Mouse (Mus musculus) urinary bladder, postnatal 4 days (tissue): ENCODE measurements around the gene Zfp365.

Source experiments
- DNase-seq, 2 experiments: peaks; one replicate each; pipeline ENCODE4 v3.0.0; 2021 to 2022; ENCODE audit warnings: low spot score in 2 of 2

Gene Zfp365

DNA sequence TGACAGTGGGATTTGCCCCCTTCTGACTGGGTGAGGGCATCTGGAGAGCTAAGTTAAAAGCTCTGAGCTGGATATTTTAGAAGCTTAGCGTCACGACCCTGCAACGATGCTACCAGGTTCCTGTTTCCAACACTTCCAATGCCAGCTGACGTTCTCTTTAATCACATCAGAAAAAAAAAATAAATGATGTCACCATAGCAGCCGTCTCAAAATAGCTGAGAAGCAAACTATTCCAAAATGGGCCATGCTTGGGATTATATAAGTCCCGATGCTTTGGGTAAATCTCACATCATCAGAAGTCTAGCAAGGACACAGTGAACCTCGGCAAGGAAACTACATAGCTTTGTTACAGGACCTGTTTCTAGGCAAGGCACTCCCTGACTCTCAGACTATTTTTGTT is 9.1 kb downstream of the Zfp365 start:
- DNase-seq, result no peak

DNA sequence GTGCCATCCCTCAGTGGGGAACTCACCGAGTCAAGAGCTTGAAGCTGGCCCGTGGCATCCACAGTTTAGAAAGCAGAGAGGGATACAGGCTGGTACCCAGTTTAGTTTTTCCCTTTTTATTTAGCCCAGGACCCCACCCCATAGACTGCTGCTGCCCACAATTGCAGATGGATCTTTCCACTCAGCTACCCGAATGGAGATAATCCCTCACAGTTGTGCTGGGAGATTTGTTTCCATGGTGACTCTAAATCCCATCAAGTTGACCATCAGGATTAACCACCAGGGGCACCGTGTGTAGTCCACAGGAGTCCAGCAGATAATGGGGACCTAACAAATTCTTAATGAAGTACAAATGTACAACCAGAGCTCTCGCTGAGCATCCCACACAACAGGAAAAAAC is 11.3 kb downstream of the Zfp365 start:
- DNase-seq, result no peak

GRCm38 (mm10) chr10:67898949-67899675 is 13.3 kb downstream of the Zfp365 start:
- no peak for DNase-seq

DNA sequence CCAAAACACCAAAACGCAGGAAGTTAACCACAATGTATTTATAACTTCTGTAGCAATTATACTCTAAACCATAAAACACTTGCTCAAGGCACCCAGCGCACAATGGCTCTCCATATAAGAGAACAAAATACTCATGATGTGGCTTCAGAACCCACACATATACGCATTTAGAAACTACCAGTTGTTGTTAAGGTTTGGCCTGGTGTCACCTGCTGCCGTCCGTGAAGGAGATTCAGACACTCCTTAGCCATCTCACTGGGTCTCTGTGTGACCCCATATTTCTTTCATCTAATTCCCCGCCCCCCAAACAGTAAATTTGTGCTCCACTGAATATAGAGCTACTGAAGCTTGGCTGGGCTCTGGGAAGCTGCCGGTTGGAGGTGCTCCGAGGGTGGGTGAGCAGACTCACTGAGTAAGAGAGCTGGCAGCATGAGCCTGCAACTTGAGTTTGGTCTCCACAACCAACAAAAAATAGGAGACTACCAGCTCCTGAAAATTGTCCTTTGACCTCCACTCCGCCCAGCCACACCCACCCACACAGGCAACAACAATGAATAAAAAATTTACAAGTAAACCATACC is 14.0 kb downstream of the Zfp365 start:
- no peak for DNase-seq

GRCm38 (mm10) chr10:67897281-67897680 is 15.2 kb downstream of the Zfp365 start:
- DNase-seq, result no peak

DNA sequence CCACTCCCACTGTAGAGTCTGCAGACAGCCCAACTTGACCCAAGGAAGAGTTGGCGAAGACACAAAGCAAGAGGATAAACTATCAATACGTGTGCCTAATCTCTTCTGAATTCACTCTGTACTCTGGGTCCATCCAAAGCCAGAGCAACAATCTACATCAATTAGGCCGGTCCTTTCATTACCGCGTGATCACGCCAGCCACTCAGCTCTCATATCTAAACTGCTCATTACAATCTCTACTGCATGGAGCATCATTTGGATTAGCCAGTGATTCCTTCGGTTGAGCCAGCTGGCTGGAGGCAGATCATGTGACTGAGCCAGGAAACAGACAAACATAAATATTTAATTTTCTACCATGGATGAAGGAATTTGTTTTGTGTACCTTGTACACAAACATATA is 17.8 kb downstream of the Zfp365 start:
- no peak for DNase-seq

GRCm38 (mm10) chr10:67894059-67894458 is 18.4 kb downstream of the Zfp365 start:
- no peak for DNase-seq

- DNase-seq, result no peak
Observed at GRCm38 (mm10) chr10:67893226-67893625, 19.2 kb downstream of the Zfp365 start.

DNA sequence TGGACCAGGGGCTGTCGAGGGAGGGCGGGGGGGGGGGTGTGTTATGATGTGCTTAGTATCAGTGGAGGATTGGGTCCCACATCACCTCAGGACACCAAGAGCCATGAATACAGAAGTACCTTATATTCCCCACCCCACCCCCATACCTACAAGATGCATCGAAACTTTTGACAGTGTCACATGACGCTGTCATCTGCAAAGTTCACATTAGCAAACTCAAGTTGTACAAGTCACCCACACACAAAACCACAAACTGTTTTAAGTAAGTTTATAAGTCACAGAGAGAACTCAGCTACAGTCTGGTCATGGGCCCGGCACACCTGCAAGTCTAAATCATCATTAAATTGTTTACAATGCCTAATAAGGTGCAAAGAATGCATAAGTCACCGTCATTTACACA is 21.3 kb downstream of the Zfp365 start:
- no peak for DNase-seq

GRCm38 (mm10) chr10:67887971-67888370 is 24.5 kb downstream of the Zfp365 start:
- no peak for DNase-seq

GRCm38 (mm10) chr10:67880692-67881091 is 31.8 kb downstream of the Zfp365 start:
- DNase-seq, result no peak

DNA sequence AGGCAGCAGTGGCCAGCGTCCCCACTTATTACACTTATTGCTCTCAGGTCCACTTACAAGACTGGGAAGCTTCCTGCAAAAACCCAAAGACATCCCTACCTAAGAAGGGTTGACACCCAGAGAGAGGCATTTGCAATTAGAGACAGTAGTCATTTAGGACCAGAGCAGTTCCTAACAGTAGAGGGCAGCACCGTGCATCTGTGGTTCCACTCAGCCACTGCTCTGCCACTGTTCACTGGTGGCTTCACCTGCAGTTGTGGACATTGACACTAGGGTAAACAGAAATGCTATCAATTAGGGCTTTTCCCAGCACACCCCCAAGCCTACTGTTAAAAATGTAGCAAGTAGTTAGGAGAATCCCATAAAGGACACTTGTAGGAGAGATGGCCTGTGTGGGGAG is 40.7 kb downstream of the Zfp365 start:
- peak in 1 of 2 experiments; percentile 72 for DNase-seq

DNA sequence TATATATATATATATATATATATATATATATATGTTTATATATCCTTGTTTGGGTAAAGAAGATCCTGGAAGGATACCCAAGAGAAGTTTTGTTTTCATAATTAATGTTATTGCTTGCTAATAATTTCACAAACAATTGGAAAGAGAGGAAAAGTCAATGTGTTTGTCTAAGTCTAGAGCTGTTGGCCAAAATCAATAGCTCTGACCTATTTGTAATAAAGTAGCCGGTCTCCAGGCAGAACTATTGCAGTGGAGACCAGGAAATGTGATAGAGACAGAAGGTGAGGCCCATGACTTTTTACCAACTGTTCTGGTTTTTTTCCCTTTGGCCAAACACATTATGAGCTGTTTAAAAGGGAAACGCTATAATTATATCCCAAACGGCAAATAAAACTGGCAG is 44.2 kb downstream of the Zfp365 start:
- no peak for DNase-seq

DNA sequence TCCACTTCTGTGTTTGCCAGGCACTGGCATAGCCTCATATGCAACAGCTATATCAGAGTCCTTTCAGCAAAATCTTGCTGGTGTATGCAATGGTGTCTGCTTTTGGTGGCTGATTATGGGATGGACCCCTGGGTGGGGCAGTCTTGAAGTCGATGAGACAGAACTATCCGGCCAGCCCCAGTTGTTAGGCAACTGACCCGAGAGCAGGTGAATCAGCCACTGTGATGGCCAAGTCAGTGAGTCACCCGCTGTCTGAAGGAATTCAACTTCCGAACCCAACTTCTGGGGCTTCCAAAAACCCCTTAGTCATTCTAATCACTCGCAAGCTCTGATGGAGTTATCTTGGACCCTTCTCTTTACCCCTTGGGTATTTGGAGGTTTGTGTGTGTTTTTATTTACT is 46.6 kb downstream of the Zfp365 start:
- no peak for DNase-seq

GRCm38 (mm10) chr10:67865063-67865462 is 47.4 kb downstream of the Zfp365 start:
- no peak for DNase-seq

DNA sequence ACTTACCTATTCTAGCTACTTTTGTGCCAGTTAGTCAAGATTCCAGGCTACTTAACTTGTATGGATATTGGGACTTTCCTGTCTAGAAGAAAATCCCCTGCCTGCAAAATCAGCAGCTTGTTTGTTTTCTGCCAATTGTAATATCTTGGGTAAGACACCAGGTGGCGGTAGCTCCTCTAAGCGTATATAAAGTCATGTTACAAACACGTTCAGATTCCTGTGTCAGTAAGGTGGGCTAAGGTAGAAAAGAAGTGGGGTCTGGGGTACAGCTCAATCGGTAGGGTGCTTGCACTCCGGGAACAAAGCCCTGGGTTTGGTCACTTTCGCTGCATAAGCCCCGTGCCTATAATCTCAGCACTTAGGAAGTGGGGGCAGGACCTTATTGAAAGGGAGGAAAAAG is 50.1 kb downstream of the Zfp365 start:
- no peak for DNase-seq

- DNase-seq, result peak in 1 of 2 experiments; percentile 77
Observed at GRCm38 (mm10) chr10:67858878-67859277, 53.6 kb downstream of the Zfp365 start.

DNA sequence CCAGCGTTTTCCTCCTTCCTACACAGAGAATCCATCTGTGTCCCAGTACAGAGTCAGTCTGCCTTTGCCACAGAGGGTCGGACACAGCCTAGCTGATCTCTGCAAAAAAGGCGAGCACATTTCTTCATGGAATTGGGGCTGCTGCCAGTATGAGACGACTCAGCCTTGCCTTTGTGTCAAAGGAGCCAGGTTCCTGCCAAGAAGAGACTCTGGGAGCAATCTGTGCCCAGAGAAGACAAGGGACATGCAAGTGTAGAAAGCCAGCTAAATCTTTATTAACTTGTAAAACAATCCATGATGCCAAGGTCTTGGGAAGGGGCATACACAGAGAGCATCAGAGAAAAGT is 54.9 kb downstream of the Zfp365 start:
- DNase-seq, result no peak

- DNase-seq, result no peak
Observed at GRCm38 (mm10) chr10:67856791-67857560, 55.5 kb downstream of the Zfp365 start.

DNA sequence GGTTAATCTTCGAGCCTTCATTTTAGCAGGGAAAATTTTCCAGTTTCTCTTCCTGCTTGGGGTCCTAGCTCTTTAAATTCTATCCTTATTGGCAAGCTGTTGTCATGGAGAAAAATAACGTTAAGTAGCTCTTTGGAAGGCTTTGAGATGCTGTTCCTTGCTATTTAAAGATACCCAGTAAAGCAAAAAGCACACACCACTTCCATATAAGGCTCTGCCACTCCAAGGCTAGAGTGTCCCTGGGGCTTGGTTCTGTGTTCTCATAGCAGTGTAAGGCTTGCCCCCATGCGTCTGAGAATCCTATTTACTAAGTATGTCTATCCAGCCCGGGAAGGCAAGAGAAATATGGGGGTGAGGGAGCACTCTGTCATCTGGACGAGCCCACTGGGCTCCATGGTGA is 56.7 kb downstream of the Zfp365 start:
- DNase-seq, result no peak

GRCm38 (mm10) chr10:67852411-67852810 is 60.1 kb downstream of the Zfp365 start:
- DNase-seq, result no peak

- DNase-seq, result no peak
Observed at GRCm38 (mm10) chr10:67851079-67851478, 61.4 kb downstream of the Zfp365 start.

GRCm38 (mm10) chr10:67846016-67846650 is 66.3 kb downstream of the Zfp365 start:
- DNase-seq, result no peak
